Mouse (Mus musculus) neural tube, embryonic 11.5 days (tissue): ENCODE data around the gene Atp7a. TPM values are rescaled to one million over a fixed set of nuclear protein-coding genes. Genes with fewer than 3 reads are reported as not detected.

Experiments used
- ATAC-seq: fragments of 200-750 bp; cut with Nextera tagmentation; 2 replicates; pipeline ENCODE4 v1.8.0; 2017; ENCODE audit warnings: moderate number of reproducible peaks, mild to moderate bottlenecking, moderate TSS enrichment, moderate library complexity; ENCODE audit not compliant: insufficient read depth, low FRiP score, low TSS enrichment
- DNase-seq: peaks from one replicate; pipeline ENCODE4 v3.0.0-alpha.2; 2015; ENCODE audit warnings: low spot score
- H3K27ac ChIP-seq: fragments of 300-500 bp; sonication (generic); 2 replicates; pipeline ENCODE4 v1.5.1; 2014; ENCODE audit warnings: low read depth, mild to moderate bottlenecking, low read length
- H3K27me3 ChIP-seq: fragments of 300-500 bp; sonication (generic); 2 replicates; pipeline ENCODE4 v1.6.1; 2014; ENCODE audit warnings: mild to moderate bottlenecking, low read length, mixed read lengths; ENCODE audit not compliant: control insufficient read depth, insufficient read depth
- H3K36me3 ChIP-seq: fragments of 300-500 bp; sonication (generic); 2 replicates; pipeline ENCODE4 v1.6.1; 2014; ENCODE audit warnings: mild to moderate bottlenecking, low read length, moderate library complexity, mixed read lengths; ENCODE audit not compliant: control insufficient read depth, insufficient read depth
- H3K4me1 ChIP-seq: fragments of 300-500 bp; sonication (generic); 2 replicates; pipeline ENCODE4 v1.6.1; 2014; ENCODE audit warnings: low read length, mixed read lengths; ENCODE audit not compliant: control insufficient read depth, insufficient read depth
- H3K4me2 ChIP-seq: fragments of 300-500 bp; sonication (generic); 2 replicates; pipeline ENCODE4 v1.6.1; 2014; ENCODE audit warnings: low read depth, mild to moderate bottlenecking, moderate library complexity
- H3K4me3 ChIP-seq: fragments of 300-500 bp; sonication (generic); 2 replicates; pipeline ENCODE4 v1.5.1; 2014; ENCODE audit warnings: low read depth, low read length
- H3K9ac ChIP-seq: fragments of 300-500 bp; sonication (generic); 2 replicates; pipeline ENCODE4 v1.6.1; 2014; ENCODE audit warnings: mild to moderate bottlenecking, low read length
- H3K9me3 ChIP-seq: fragments of 300-500 bp; sonication (generic); 2 replicates; pipeline ENCODE4 v1.6.1; 2016; ENCODE audit warnings: low read length; ENCODE audit not compliant: control insufficient read depth
- WGBS: fragments of 180-500 bp; shearing (Covaris S2); extraction: QIAGEN DNeasy Blood & Tissue Kit; methylation state at CpG from one replicate; pipeline ENCODE4 v1.1.7; 2014; 5-methylcytosine and 5-hydroxymethylcytosine counted together
- polyA plus RNA-seq: library from polyadenylated mRNA; unstranded; fragments of >200 nt; fragmentation: Nextera tagmentation; extraction: Ambion mirVana; gene quantifications from 2 replicates; pipeline ENCODE4 v1.2.1, GENCODE M21; 2014

Atp7a gene
- polyA plus RNA-seq, 1 experiment from 2014 or later: 33.7 TPM

DNA sequence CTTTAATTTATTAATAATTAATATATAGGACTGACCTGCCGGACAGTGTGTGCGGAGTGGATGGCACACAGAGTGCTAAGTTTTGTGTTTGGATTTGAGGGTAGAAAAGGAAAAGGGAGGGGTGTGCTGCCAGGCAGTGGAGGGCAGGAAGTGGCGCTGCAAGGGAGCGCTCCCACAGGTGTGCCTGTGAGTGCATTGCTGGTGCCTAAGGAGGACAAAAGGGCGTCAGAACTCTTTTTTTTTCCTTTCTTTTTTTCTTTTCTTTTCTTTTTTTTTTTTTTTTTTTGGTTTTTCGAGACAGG is 144.7 kb downstream of the Atp7a start:
- Histone ChIP-seq H3K9me3 (no peaks in the 10 kb centered on the region), H3K4me3 (no peak overlapping the region), H3K9ac (no peak overlapping the region), H3K4me1 (no peaks in the 10 kb centered on the region), H3K4me2 (peak overlapping the region; percentile 33; the same call in 1 of the 2 replicates), H3K27ac (no peak overlapping the region), H3K27me3 (no peaks in the 10 kb centered on the region), H3K36me3 (no peaks in the 10 kb centered on the region)
- 0 out of 2 replicates have a peak, but pooled peaks have one; percentile 31 for ATAC-seq
- no peak for DNase-seq
- 70% methylated on average over 5 of the region's 6 CpGs for WGBS

Other genes with a start within 250 kb of the Atp7a start
- gene Atrx, start 97.9 kb upstream of the Atp7a start, polyA plus RNA-seq: 179 and 182 TPM in 2 replicates
- gene Magt1, start 15.4 kb upstream of the Atp7a start, polyA plus RNA-seq: 47.5 and 47.9 TPM in 2 replicates
- 311 and 328 TPM in 2 replicates for gene Cox7b, start 11.6 kb upstream of the Atp7a start, polyA plus RNA-seq
- gene Tlr13, start 115.9 kb downstream of the Atp7a start, polyA plus RNA-seq: 0.31 and 0.74 TPM in 2 replicates
- 434 and 438 TPM in 2 replicates for gene Pgk1, start 159.8 kb downstream of the Atp7a start, polyA plus RNA-seq
- gene Taf9b, start 193.9 kb downstream of the Atp7a start, polyA plus RNA-seq: 15.0 and 15.5 TPM in 2 replicates
- not detected in 2 replicates for gene Fnd3c2, start 228.1 kb downstream of the Atp7a start, polyA plus RNA-seq